Mouse (Mus musculus): ENCODE measurements around the gene Lhfp.

Lhfp gene

GRCm38 (mm10) chr3:53042240-53042567 is 876 bp downstream of the Lhfp start:
- no peak for DNase-seq (ENCODE audit: low read depth, low spot score)

- DNase-seq (ENCODE audit: low read depth, low spot score), result no peak
Measured at GRCm38 (mm10) chr3:53043206-53043780, 2.0 kb downstream of the Lhfp start.

- no peak for DNase-seq (ENCODE audit: low read depth, low spot score)
Measured at GRCm38 (mm10) chr3:53044238-53044637, 2.9 kb downstream of the Lhfp start.

GRCm38 (mm10) chr3:53044682-53045299 is 3.5 kb downstream of the Lhfp start:
- DNase-seq (ENCODE audit: low read depth, low spot score), result no peak

GRCm38 (mm10) chr3:53045697-53046096 is 4.4 kb downstream of the Lhfp start:
- no peak for DNase-seq (ENCODE audit: low read depth, low spot score)

- no peak for DNase-seq (ENCODE audit: low read depth, low spot score)
Measured at GRCm38 (mm10) chr3:53046371-53046770, 5.0 kb downstream of the Lhfp start.

GRCm38 (mm10) chr3:53052385-53052784 is 11.1 kb downstream of the Lhfp start:
- DNase-seq (ENCODE audit: low read depth, low spot score), result no peak

GRCm38 (mm10) chr3:53056430-53056829 is 15.1 kb downstream of the Lhfp start:
- DNase-seq (ENCODE audit: low read depth, low spot score), result no peak

- no peak for DNase-seq (ENCODE audit: low read depth, low spot score)
Measured at GRCm38 (mm10) chr3:53059959-53060358, 18.6 kb downstream of the Lhfp start.

GRCm38 (mm10) chr3:53063423-53064147 is 22.3 kb downstream of the Lhfp start:
- DNase-seq (ENCODE audit: low read depth, low spot score), result no peak

GRCm38 (mm10) chr3:53065267-53066094 is 24.2 kb downstream of the Lhfp start:
- DNase-seq (ENCODE audit: low read depth, low spot score), result no peak

GRCm38 (mm10) chr3:53066095-53066372 is 24.7 kb downstream of the Lhfp start:
- no peak for DNase-seq (ENCODE audit: low read depth, low spot score)

GRCm38 (mm10) chr3:53068399-53068798 is 27.1 kb downstream of the Lhfp start:
- no peak for DNase-seq (ENCODE audit: low read depth, low spot score)

- no peak for DNase-seq (ENCODE audit: low read depth, low spot score)
Measured at GRCm38 (mm10) chr3:53074264-53074663, 32.9 kb downstream of the Lhfp start.

GRCm38 (mm10) chr3:53074761-53075160 is 33.4 kb downstream of the Lhfp start:
- no peak for DNase-seq (ENCODE audit: low read depth, low spot score)

- no peak for DNase-seq (ENCODE audit: low read depth, low spot score)
Measured at GRCm38 (mm10) chr3:53080286-53080685, 39.0 kb downstream of the Lhfp start.

- no peak for DNase-seq (ENCODE audit: low read depth, low spot score)
Measured at GRCm38 (mm10) chr3:53080710-53081109, 39.4 kb downstream of the Lhfp start.

- DNase-seq (ENCODE audit: low read depth, low spot score), result no peak
Measured at GRCm38 (mm10) chr3:53083717-53084116, 42.4 kb downstream of the Lhfp start.

- no peak for DNase-seq (ENCODE audit: low read depth, low spot score)
Measured at GRCm38 (mm10) chr3:53084806-53085205, 43.5 kb downstream of the Lhfp start.

GRCm38 (mm10) chr3:53086481-53087155 is 45.3 kb downstream of the Lhfp start:
- no peak for DNase-seq (ENCODE audit: low read depth, low spot score)

- no peak for DNase-seq (ENCODE audit: low read depth, low spot score)
Measured at GRCm38 (mm10) chr3:53087156-53087805, 46.0 kb downstream of the Lhfp start.

All from retina, postnatal 7 days (tissue).